Mouse (Mus musculus) kidney, embryonic 15.5 days (tissue): ENCODE results near the gene Rap2a. TPM values are rescaled to one million over a fixed set of nuclear protein-coding genes. Genes with fewer than 3 reads are reported as not detected.

Experiments used
- ATAC-seq: fragments of 200-750 bp; cut with Nextera tagmentation; replicated peaks from 2 replicates; pipeline ENCODE4 v1.8.0; 2017; ENCODE audit warnings: moderate TSS enrichment; ENCODE audit not compliant: low FRiP score
- H3K27ac ChIP-seq: fragments of 300-500 bp; sonication (generic); 2 replicates; pipeline ENCODE4 v1.5.1; 2015; ENCODE audit warnings: mild to moderate bottlenecking, inconsistent platforms
- H3K27me3 ChIP-seq: fragments of 300-500 bp; sonication (generic); 2 replicates; pipeline ENCODE4 v1.6.1; 2015; ENCODE audit warnings: inconsistent platforms
- H3K36me3 ChIP-seq: fragments of 300-500 bp; sonication (generic); 2 replicates; pipeline ENCODE4 v1.6.1; 2015; ENCODE audit warnings: inconsistent platforms
- H3K4me1 ChIP-seq: fragments of 300-500 bp; sonication (generic); 2 replicates; pipeline ENCODE4 v1.6.1; 2015; ENCODE audit warnings: inconsistent platforms
- H3K4me2 ChIP-seq: fragments of 300-500 bp; sonication (generic); 2 replicates; pipeline ENCODE4 v1.6.1; 2015; ENCODE audit warnings: moderate library complexity, mild to moderate bottlenecking, inconsistent platforms
- H3K4me3 ChIP-seq: fragments of 300-500 bp; sonication (generic); replicated peaks from 2 replicates; pipeline ENCODE4 v1.5.1; 2015; ENCODE audit warnings: mild to moderate bottlenecking, inconsistent platforms
- H3K9ac ChIP-seq: fragments of 300-500 bp; sonication (generic); 2 replicates; pipeline ENCODE4 v1.6.1; 2015; ENCODE audit warnings: mild to moderate bottlenecking, inconsistent platforms
- H3K9me3 ChIP-seq: fragments of 300-500 bp; sonication (generic); replicated peaks from 2 replicates; pipeline ENCODE4 v1.6.1; 2016; ENCODE audit warnings: inconsistent platforms
- WGBS: fragments of 180-500 bp; shearing (Covaris S2); methylation state at CpG from one replicate; pipeline ENCODE4 v1.1.7; 2015; ENCODE audit warnings: mixed read lengths; 5-methylcytosine and 5-hydroxymethylcytosine counted together
- polyA plus RNA-seq: library from polyadenylated mRNA; unstranded; fragments of >200 nt; fragmentation: Nextera tagmentation; extraction: Ambion mirVana; gene quantifications from 2 replicates; pipeline ENCODE4 v1.2.1, GENCODE M21; 2015

The Rap2a gene
- polyA plus RNA-seq, result 14.6 and 16.2 TPM in 2 replicates

GRCm38 (mm10) chr14:120477982-120478568, at the start of gene Rap2a:
TSS of gene Rap2a (plus strand) at chr14:120478444.
- 0% methylated on average over 54 of the region's 78 CpGs for WGBS

GRCm38 (mm10) chr14:120428497-120428896, 49.7 kb upstream of the Rap2a start:
- no peak for ATAC-seq
- Histone ChIP-seq H3K36me3 (peaks cover 56% of the 10 kb centered on the region), H3K27ac (no peak overlapping the region), H3K4me2 (no peak overlapping the region), H3K27me3 (no peaks in the 10 kb centered on the region), H3K9ac (no peak overlapping the region), H3K4me3 (no peak overlapping the region), H3K4me1 (no peaks in the 10 kb centered on the region), H3K9me3 (peaks cover 10% of the 10 kb centered on the region; the same call in 1 of the 2 replicates)
- WGBS, result 92% methylated on average over 5 of the region's 5 CpGs

More at GRCm38 (mm10) chr14:120477982-120478568, at the start of gene Rap2a:
- Histone ChIP-seq H3K9me3 (no peaks in the 10 kb centered on the region), H3K4me2 (peak within 1 kb of the TSS; percentile 86), H3K9ac (peak within 1 kb of the TSS; percentile 84), H3K27ac (peak within 1 kb of the TSS; percentile 98), H3K4me1 (peaks cover 24% of the 10 kb centered on the region), H3K27me3 (no peaks in the 10 kb centered on the region), H3K36me3 (peaks cover 8% of the 10 kb centered on the region; the same call in 1 of the 2 replicates), H3K4me3 (peak within 1 kb of the TSS; percentile 88)
- ATAC-seq, result peak; percentile 92

DNA sequence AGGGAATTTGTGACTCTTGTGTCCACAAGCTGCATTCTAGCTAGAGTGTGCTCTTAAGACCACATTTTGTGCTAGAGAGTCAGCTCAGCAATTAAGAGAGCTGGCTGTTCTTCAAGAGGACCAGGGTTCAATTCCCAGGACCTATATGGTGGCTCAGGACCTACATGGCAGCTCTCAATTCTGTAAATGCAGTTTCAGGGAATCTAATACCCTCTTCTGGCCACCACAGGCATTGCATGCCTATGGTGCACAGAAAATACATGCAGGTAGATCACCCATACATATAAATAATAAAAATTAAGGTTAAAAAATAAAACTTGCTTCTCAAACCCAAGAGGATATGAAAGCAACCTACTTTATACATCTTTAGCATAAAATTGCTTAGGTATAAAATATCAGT, 45.5 kb upstream of the Rap2a start:
- no peaks in the 10 kb centered on the region for H3K27me3 ChIP-seq
- H3K4me3 ChIP-seq, result no peak overlapping the region
- H3K4me1 ChIP-seq, result no peaks in the 10 kb centered on the region
- H3K9me3 ChIP-seq, result no peaks in the 10 kb centered on the region
- H3K27ac ChIP-seq, result no peak overlapping the region
- ATAC-seq, result no peak
- H3K9ac ChIP-seq, result no peak overlapping the region
- H3K36me3 ChIP-seq, result peaks cover 29% of the 10 kb centered on the region
- no peak overlapping the region for H3K4me2 ChIP-seq

GRCm38 (mm10) chr14:120433931-120434398, 44.3 kb upstream of the Rap2a start:
- WGBS, result 68% methylated on average over 8 of the region's 8 CpGs
- no peak for ATAC-seq
- Histone ChIP-seq H3K4me2 (no peak overlapping the region), H3K9me3 (no peaks in the 10 kb centered on the region), H3K36me3 (peaks cover 22% of the 10 kb centered on the region), H3K27me3 (no peaks in the 10 kb centered on the region), H3K27ac (no peak overlapping the region), H3K9ac (no peak overlapping the region), H3K4me3 (no peak overlapping the region), H3K4me1 (no peaks in the 10 kb centered on the region)

DNA sequence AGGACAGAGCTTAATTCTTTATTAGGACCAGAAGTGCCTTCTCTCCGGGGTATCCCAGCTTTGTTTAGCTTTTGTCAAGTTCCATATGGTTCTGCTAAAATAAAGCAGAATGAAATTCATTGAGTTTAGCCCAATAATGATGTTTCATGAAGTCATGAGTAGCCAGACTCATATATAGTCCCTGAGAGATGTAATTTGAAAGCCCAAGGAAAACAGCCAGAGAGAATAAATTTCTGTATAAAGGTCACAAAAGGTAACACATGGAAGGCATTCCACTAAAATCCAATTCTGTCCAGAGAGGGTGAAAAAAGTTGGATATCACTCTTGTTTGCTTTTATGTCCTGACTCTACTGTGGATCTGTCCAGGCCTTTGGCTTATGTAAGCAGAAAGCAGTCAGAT, 43.4 kb upstream of the Rap2a start:
- Histone ChIP-seq H3K27me3 (no peaks in the 10 kb centered on the region), H3K4me1 (no peaks in the 10 kb centered on the region), H3K36me3 (peaks cover 14% of the 10 kb centered on the region; the same call in 1 of the 2 replicates), H3K4me2 (no peak overlapping the region), H3K4me3 (no peak overlapping the region), H3K9ac (no peak overlapping the region), H3K9me3 (no peaks in the 10 kb centered on the region), H3K27ac (no peak overlapping the region)
- no peak for ATAC-seq
- 77% methylated on average over 1 of the region's 1 CpGs for WGBS

DNA sequence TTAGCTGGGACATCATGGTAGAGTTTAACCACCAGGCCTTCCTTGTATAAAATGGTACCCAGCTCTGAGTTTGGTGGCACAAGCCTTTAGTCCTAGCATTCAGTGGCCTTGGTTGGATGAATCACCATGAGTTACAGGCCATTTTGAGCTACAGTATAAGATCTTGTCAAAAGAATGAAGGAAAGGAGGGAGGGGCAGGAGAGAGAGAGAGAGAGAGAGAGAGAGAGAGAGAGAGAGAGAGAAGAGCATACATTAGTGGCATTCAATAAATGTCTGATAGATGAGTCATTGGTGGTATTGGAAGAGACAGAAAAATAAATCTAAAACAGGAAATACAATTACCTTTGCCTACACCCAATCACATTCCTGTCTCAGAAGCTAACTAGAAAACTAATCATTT, 37.5 kb upstream of the Rap2a start:
- Histone ChIP-seq H3K9ac (no peak overlapping the region), H3K4me3 (no peak overlapping the region), H3K4me1 (no peaks in the 10 kb centered on the region), H3K27ac (no peak overlapping the region), H3K27me3 (no peaks in the 10 kb centered on the region), H3K36me3 (peaks cover 7% of the 10 kb centered on the region; the same call in 1 of the 2 replicates), H3K9me3 (no peaks in the 10 kb centered on the region), H3K4me2 (no peak overlapping the region)
- ATAC-seq, result no peak

- H3K4me2 ChIP-seq, result no peak overlapping the region
- H3K36me3 ChIP-seq, result peaks cover 7% of the 10 kb centered on the region; the same call in 1 of the 2 replicates
- H3K27me3 ChIP-seq, result no peaks in the 10 kb centered on the region
- H3K27ac ChIP-seq, result no peak overlapping the region
- 75% methylated on average over 4 of the region's 4 CpGs for WGBS
- ATAC-seq, result no peak
- H3K9ac ChIP-seq, result no peak overlapping the region
- H3K4me3 ChIP-seq, result no peak overlapping the region
- H3K9me3 ChIP-seq, result no peaks in the 10 kb centered on the region
- no peaks in the 10 kb centered on the region for H3K4me1 ChIP-seq
Measured at GRCm38 (mm10) chr14:120441256-120441655, 37.0 kb upstream of the Rap2a start.

GRCm38 (mm10) chr14:120441836-120442235, 36.4 kb upstream of the Rap2a start:
- Histone ChIP-seq H3K4me3 (no peak overlapping the region), H3K9me3 (no peaks in the 10 kb centered on the region), H3K4me2 (no peak overlapping the region), H3K4me1 (no peaks in the 10 kb centered on the region), H3K27ac (no peak overlapping the region), H3K9ac (no peak overlapping the region), H3K27me3 (no peaks in the 10 kb centered on the region), H3K36me3 (peaks cover 5% of the 10 kb centered on the region; the same call in 1 of the 2 replicates)
- 88% methylated on average over 13 of the region's 13 CpGs for WGBS
- no peak for ATAC-seq

GRCm38 (mm10) chr14:120454221-120454620, 24.0 kb upstream of the Rap2a start:
- Histone ChIP-seq H3K4me2 (no peak overlapping the region), H3K4me1 (no peaks in the 10 kb centered on the region), H3K27me3 (no peaks in the 10 kb centered on the region), H3K9ac (no peak overlapping the region), H3K4me3 (no peak overlapping the region), H3K36me3 (no peaks in the 10 kb centered on the region), H3K9me3 (no peaks in the 10 kb centered on the region), H3K27ac (no peak overlapping the region)
- no peak for ATAC-seq
- 90% methylated on average over 7 of the region's 7 CpGs for WGBS

GRCm38 (mm10) chr14:120463938-120464727, 14.1 kb upstream of the Rap2a start:
- no peak for ATAC-seq
- H3K9ac ChIP-seq, result no peak overlapping the region
- 96% methylated on average over 3 of the region's 3 CpGs for WGBS

DNA sequence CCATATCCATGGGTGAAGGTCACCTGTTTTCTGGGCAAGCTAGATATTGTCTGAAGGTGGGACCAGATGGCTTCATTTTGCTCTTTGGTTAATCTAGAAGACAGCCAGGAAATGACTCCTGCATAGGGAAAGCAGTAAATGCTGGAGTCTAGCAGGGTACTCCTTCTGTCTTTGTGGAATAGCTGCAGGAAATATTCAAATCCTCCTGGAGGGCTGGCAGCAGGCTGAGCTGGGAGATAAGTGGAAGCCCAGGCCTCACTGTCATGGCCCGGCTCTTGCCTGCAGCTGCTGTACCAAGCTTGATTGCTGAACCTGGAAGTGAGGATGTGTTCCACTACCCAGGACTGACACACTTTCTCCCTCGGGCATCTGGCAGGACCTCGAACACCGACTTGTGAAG, 11.4 kb upstream of the Rap2a start:
- Histone ChIP-seq H3K9me3 (no peaks in the 10 kb centered on the region), H3K27me3 (no peaks in the 10 kb centered on the region), H3K27ac (no peak overlapping the region), H3K9ac (no peak overlapping the region), H3K4me2 (no peak overlapping the region), H3K4me1 (no peaks in the 10 kb centered on the region), H3K36me3 (no peaks in the 10 kb centered on the region), H3K4me3 (no peak overlapping the region)
- 84% methylated on average over 4 of the region's 4 CpGs for WGBS
- ATAC-seq, result no peak

More at GRCm38 (mm10) chr14:120463938-120464727, 14.1 kb upstream of the Rap2a start:
- H3K9me3 ChIP-seq, result no peaks in the 10 kb centered on the region
- no peak overlapping the region for H3K4me2 ChIP-seq
- no peak overlapping the region for H3K4me3 ChIP-seq
- H3K4me1 ChIP-seq, result no peaks in the 10 kb centered on the region
- no peak overlapping the region for H3K27ac ChIP-seq
- H3K36me3 ChIP-seq, result no peaks in the 10 kb centered on the region
- H3K27me3 ChIP-seq, result no peaks in the 10 kb centered on the region

DNA sequence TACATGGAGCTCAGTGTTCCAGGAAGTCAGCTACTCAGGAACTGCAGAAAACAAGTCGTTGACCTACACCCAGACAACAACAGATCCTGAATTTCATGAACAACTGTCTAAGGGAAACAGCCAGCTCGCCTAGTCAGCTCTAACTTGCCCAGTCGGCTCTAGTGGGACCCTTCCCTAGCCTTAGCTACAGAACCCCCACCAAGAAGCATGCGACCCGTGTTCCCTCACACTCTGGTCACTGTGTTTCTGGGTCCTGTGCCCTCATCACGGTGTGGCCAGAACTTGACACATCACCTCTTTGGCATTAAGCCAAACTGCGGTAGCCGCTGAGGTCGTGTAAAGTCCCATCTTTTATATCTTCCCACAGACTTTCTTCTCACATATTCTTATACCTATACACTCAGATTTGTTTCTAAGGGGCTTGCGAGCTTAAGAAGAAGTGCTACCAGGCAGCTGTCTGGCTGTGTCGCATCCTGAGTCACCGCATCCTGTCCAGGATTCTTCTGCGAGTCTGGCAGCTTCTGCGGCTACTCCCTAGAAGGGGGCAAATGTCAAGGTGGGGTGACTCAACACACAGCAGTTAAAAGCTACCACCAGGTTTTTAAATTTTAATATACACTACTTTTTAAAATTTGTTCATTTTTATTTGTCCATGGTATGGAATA, 9.0 kb upstream of the Rap2a start:
- ATAC-seq, result no peak
- Histone ChIP-seq H3K27me3 (no peaks in the 10 kb centered on the region), H3K4me3 (no peak overlapping the region), H3K36me3 (no peaks in the 10 kb centered on the region), H3K9me3 (no peaks in the 10 kb centered on the region), H3K4me2 (no peak overlapping the region), H3K27ac (no peak overlapping the region), H3K4me1 (peaks cover 4% of the 10 kb centered on the region; the same call in 1 of the 2 replicates), H3K9ac (no peak overlapping the region)
- WGBS, result 73% methylated on average over 14 of the region's 14 CpGs
